16 mouse cellular contexts compared by ENCODE assay signal in the genomic region with DNA sequence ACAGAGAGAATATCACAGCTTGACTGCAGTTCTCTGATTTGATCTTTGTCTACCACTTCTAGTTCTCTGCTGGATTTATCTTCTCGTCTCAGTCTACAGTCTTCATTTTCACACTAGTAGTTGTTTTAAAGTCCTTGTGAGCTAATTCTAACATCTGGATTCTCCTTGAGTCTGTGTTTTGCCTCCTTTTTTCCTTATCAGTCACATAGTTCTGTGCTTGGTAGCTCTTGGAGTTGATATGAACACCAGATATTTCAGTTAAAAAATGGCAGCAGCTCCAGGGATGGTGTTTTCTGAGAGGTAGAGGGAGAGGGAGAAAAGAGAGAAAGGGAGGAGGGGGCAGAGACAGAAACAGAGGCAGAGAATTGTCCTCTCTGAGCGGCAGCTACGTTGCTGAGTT.
"Had no signal": no experiment of that assay in that cellular context is flagged by ENCODE, and none has a peak within 500 bp of the region (broad histone marks: within the 10 kb centered on the region; RNA-seq: fewer than 3 reads in every experiment).

No protein-coding gene starts in this region.

- H3K4me3 ChIP-seq: neural tube, embryonic 13.5 days; neural tube, embryonic 15.5 days; stomach, embryonic 15.5 days had no signal

- H3K36me3 ChIP-seq: neural tube, embryonic 13.5 days; neural tube, embryonic 15.5 days; stomach, embryonic 15.5 days had no signal

- H3K4me1 ChIP-seq: neural tube, embryonic 13.5 days; neural tube, embryonic 15.5 days; stomach, embryonic 15.5 days had no signal

- DNase-seq: retina, postnatal 1 day; right cerebral cortex, adult 18-20 months; right cerebral cortex, postnatal 14 days; right cerebral cortex, postnatal 25 days; right cerebral cortex, postnatal 4 days; spleen, adult 18-20 months; thymus, adult 18-20 months; thymus, adult 2 months; thymus, postnatal 14 days; thymus, postnatal 25 days; thymus, postnatal 36 days; thymus, postnatal 4 days had no signal

- H3K27ac ChIP-seq: neural tube, embryonic 13.5 days; neural tube, embryonic 15.5 days; stomach, embryonic 15.5 days; stomach, postnatal 0 days had no signal

- H3K9ac ChIP-seq: neural tube, embryonic 13.5 days; neural tube, embryonic 15.5 days; stomach, embryonic 15.5 days had no signal

- H3K27me3 ChIP-seq: neural tube, embryonic 13.5 days; neural tube, embryonic 15.5 days; stomach, embryonic 15.5 days had no signal

- H3K9me3 ChIP-seq: neural tube, embryonic 13.5 days; neural tube, embryonic 15.5 days; stomach, embryonic 15.5 days had no signal
